Mouse (Mus musculus): ENCODE results near the gene Naa15.
A peak's percentile ranks its signal among the peaks of the same experiment; 100 is the strongest.
"Not testable (repeated sequence)": the region's sequence is repeated elsewhere in the genome, so short reads cannot be mapped to it uniquely, and the experiment has no call there.

Naa15 gene

GRCm38 (mm10) chr3:51393651-51394050, 21.3 kb upstream of the Naa15 start:
- no peak for DNase-seq (ENCODE audit: low read depth, low spot score)

- no peak for DNase-seq (ENCODE audit: low read depth, low spot score)
Observed at GRCm38 (mm10) chr3:51394881-51395280, 20.1 kb upstream of the Naa15 start.

- no peak for DNase-seq (ENCODE audit: low read depth, low spot score)
Observed at GRCm38 (mm10) chr3:51395461-51396145, 19.3 kb upstream of the Naa15 start.

- no peak for DNase-seq (ENCODE audit: low read depth, low spot score)
Observed at GRCm38 (mm10) chr3:51396219-51397068, 18.5 kb upstream of the Naa15 start, which contains the start of gene Mgarp. Mgarp (minus strand) TSS chr3:51396738.

- no peak for DNase-seq (ENCODE audit: low read depth, low spot score)
Observed at GRCm38 (mm10) chr3:51397700-51398299, 17.1 kb upstream of the Naa15 start.

GRCm38 (mm10) chr3:51398667-51399066, 16.3 kb upstream of the Naa15 start:
- no peak for DNase-seq (ENCODE audit: low read depth, low spot score)

- no peak for DNase-seq (ENCODE audit: low read depth, low spot score)
Observed at GRCm38 (mm10) chr3:51399531-51399930, 15.4 kb upstream of the Naa15 start.

GRCm38 (mm10) chr3:51400682-51401081, 14.3 kb upstream of the Naa15 start:
- DNase-seq (ENCODE audit: low read depth, low spot score), result no peak

GRCm38 (mm10) chr3:51402054-51402453, 12.9 kb upstream of the Naa15 start:
- DNase-seq (ENCODE audit: low read depth, low spot score), result not testable (repeated sequence)

GRCm38 (mm10) chr3:51402628-51403027, 12.3 kb upstream of the Naa15 start:
- DNase-seq (ENCODE audit: low read depth, low spot score), result no peak

GRCm38 (mm10) chr3:51407870-51408560, 6.9 kb upstream of the Naa15 start:
- DNase-seq (ENCODE audit: low read depth, low spot score), result no peak

GRCm38 (mm10) chr3:51408561-51409183, 6.3 kb upstream of the Naa15 start, which contains the start of gene Ndufc1:
Ndufc1 (minus strand) TSS chr3:51408988.
- DNase-seq (ENCODE audit: low read depth, low spot score), result peak; percentile 92

GRCm38 (mm10) chr3:51412457-51412856, 2.5 kb upstream of the Naa15 start:
- peak; percentile 88 for DNase-seq (ENCODE audit: low read depth, low spot score)

- no peak for DNase-seq (ENCODE audit: low read depth, low spot score)
Observed at GRCm38 (mm10) chr3:51413276-51413675, 1.7 kb upstream of the Naa15 start.

- DNase-seq (ENCODE audit: low read depth, low spot score), result no peak
Observed at GRCm38 (mm10) chr3:51416073-51416363, 1.1 kb downstream of the Naa15 start.

GRCm38 (mm10) chr3:51416364-51417134, 1.6 kb downstream of the Naa15 start:
- DNase-seq (ENCODE audit: low read depth, low spot score), result no peak

GRCm38 (mm10) chr3:51417135-51417458, 2.1 kb downstream of the Naa15 start:
- DNase-seq (ENCODE audit: low read depth, low spot score), result no peak

- DNase-seq (ENCODE audit: low read depth, low spot score), result no peak
Observed at GRCm38 (mm10) chr3:51417485-51417884, 2.5 kb downstream of the Naa15 start.

- no peak for DNase-seq (ENCODE audit: low read depth, low spot score)
Observed at GRCm38 (mm10) chr3:51417966-51418365, 3.0 kb downstream of the Naa15 start.

GRCm38 (mm10) chr3:51421921-51422320, 7.0 kb downstream of the Naa15 start:
- DNase-seq (ENCODE audit: low read depth, low spot score), result no peak

GRCm38 (mm10) chr3:51425394-51425793, 10.4 kb downstream of the Naa15 start:
- no peak for DNase-seq (ENCODE audit: low read depth, low spot score)

All from skeletal muscle tissue, adult 2 months (tissue).